Mouse (Mus musculus): ENCODE measurements around the gene Wdr25.

GRCm38 (mm10) chr12:108954456-108954855 is 61.0 kb downstream of the Wdr25 start:
- TF ChIP-seq GATA1 (IDR thresholded peaks at IDR 0.05; ENCODE audit: borderline replicate concordance, low read length) (no peak), FLI1 (IDR thresholded peaks at IDR 0.05; ENCODE audit: low read length) (no peak)
